Mouse (Mus musculus): ENCODE results near the gene Prelp.

Prelp gene

GRCm38 (mm10) chr1:133934354-133934963 lies 13.2 kb upstream of the Prelp start:
- DNase-seq (ENCODE audit: low spot score in 2 of 2) = no peak

DNA sequence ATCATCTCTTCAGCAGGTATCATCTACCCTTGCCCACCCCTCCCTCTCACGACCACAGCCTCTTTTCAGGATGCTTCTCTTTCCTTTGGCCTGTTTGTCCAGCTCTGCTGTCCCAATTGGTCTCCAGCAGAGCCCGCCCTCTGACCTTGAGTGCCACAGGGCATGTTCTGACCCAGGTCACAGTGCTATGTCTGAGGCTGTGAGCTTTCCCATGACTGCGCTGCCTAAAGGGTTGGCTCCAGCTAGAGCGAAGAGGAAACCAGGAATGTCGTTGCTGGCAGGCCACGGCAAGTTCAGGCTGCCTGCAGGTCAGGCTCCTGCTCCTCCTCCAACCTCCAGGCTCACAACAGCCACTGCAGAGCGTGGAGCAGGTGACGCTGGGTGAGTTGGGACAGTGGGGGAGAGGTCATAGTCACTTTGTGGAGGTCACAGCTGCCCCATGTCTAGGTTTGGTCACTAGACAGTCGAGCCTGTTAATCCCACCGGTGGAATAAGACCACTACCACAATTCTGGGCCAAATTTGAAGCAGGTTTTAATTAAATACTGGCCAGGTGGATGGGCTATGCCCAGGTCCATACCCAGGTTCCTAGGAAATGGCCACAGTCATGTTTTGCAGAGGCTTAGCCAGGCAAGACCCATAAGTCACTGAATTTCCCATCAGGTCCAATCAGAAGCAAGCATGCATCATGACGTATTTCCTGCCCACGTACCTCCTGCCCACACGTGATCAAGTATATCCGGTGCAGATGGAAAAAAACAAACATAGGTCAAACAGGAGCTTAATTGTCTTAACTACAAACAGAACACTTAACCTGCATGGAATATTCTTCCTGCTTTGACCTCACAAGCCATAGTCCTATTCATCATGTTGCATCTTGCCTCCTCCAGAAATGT lies 12.3 kb upstream of the Prelp start:
- no peak for DNase-seq (ENCODE audit: low spot score in 2 of 2)

- no peak for DNase-seq (ENCODE audit: low spot score in 2 of 2)
Observed at GRCm38 (mm10) chr1:133929980-133930379, 8.8 kb upstream of the Prelp start.

GRCm38 (mm10) chr1:133925223-133925622 lies 4.0 kb upstream of the Prelp start:
- DNase-seq (ENCODE audit: low spot score in 2 of 2) = no peak

GRCm38 (mm10) chr1:133924141-133924875 lies 3.1 kb upstream of the Prelp start:
- no peak for DNase-seq (ENCODE audit: low spot score in 2 of 2)

DNA sequence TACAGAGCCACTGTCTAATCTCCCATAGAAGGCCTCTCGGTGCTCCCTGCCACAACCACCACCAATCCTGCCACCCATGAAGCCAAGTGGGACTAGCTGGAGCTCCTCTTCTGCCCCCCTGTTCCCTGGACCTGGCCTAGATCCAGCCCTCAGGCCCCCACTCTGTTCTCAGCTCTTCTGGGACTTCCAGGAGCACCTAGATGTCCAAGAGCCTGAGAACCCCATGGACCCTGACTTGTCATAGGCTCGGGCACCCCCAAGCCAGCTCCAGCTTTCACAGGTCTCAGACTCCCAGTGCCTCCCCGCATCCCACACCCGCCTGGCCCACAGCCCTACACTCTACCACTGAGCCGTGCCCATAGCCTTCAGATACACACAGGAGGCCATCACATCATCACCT lies 1.9 kb upstream of the Prelp start:
- no peak for DNase-seq (ENCODE audit: low spot score in 2 of 2)

DNA sequence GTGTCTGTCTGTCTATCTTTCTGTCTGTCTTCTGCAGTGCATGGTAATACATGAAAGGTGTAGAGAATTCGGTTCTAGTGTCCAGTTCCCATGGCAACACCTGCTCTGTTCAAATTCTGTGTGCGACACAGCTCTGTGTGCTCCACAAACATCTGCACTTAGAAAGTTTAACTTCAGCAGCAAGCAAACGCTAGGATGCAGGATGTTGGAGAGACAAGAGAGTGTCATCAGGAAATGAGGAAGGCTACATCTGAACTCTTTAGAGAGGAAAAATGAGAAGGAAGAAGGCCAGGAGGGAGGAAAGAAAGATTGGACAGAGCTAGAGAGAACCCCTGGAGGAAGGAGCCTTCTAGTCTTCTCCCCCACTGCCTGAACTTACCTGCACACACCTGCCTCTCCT lies 338 bp downstream of the Prelp start:
- DNase-seq (ENCODE audit: low spot score in 2 of 2) = no peak

DNA sequence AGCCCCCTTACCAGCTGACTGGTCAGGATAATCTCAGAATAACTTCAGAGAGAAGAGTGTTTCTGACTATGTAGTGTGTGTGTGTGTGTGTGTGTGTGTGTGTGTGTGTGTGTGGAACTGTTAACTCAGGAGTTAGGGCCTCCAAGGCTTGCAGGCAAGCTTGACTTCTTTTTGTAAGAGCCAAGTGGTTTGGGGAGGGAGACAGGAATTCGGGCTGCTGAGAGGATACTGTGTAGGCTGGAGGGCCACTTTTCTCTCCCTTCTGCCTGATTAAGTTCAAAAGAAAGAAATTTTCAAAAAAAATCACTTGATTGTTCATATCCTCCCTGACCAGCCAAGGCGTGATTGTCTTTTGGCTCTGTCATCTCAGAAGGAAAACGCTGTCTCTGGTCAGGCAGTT lies 813 bp downstream of the Prelp start:
- no peak for DNase-seq (ENCODE audit: low spot score in 2 of 2)

DNA sequence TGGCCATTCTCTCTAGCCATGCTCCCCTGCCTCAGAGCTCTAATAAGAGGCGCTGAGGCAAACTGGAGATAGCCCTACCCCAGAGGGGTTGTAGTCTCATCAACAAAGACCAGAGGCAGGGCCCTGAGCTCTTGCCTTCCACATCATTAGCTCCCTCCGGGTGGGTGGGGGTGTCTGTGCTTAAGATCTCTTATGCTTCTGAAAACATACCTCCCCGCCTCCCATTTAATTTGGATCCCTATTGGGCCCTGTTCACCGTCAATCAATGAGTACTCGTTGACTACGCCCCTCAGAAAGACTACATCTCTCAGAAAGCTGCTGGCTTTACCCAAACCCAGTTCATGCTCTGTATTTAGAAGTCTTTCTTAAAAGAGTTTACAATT lies 3.1 kb downstream of the Prelp start:
- no peak for DNase-seq (ENCODE audit: low spot score in 2 of 2)

GRCm38 (mm10) chr1:133917456-133918087 lies 3.6 kb downstream of the Prelp start:
- no peak for DNase-seq (ENCODE audit: low spot score in 2 of 2)

DNA sequence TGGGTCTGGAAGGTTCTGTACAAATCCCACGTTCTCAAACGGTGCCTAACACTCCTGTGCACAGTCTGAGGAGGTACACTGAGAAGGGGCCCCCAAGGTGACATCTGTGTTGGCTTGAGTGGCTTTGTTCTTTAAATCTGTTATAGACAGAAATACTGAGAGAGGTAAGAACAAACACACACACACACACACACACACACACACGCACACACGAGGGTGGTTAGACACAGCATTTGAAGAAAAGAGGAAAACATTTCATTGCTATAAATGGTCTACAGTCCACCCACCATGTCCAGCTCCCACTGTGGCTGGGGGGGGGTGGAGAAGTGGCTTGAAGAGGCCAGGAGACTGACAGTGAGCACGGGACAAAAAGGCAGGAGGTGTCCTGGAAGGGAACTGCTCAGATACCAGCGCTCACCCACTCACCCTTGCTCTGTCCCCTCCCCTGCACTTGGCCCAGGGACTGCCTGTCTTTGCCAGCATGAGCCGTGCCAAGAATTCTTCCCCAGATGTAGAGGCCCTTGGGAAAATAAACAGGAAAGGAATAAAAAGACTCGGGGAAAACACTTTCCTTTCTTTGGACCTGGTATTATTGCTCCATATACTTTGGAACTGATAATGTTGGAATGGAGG lies 5.4 kb downstream of the Prelp start:
- DNase-seq (ENCODE audit: low spot score in 2 of 2) = no peak

- no peak for DNase-seq (ENCODE audit: low spot score in 2 of 2)
Observed at GRCm38 (mm10) chr1:133915115-133915514, 6.1 kb downstream of the Prelp start.

GRCm38 (mm10) chr1:133913018-133913417 lies 8.2 kb downstream of the Prelp start:
- no peak for DNase-seq (ENCODE audit: low spot score in 2 of 2)

DNA sequence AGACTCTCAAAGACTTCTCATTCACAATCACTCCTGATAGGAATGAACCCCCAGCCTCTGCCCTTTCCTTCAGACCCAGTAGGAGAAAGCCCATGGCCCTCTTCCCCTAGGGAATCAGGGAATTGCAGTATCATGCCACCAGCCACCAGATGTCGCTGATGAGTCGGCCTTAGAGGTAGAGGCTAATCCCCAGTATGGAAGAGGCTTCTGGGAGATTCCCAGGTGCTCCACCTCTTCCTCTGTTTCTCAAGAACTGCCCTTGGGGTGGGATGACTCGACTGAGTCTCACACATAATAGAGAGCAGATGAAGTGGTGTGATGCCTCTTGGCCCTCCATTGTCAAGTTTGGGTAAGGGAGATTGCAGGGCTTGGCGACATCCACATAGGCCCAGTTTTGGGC lies 9.8 kb downstream of the Prelp start:
- no peak for DNase-seq (ENCODE audit: low spot score in 2 of 2)

- no peak for DNase-seq (ENCODE audit: low spot score in 2 of 2)
Observed at GRCm38 (mm10) chr1:133911008-133911407, 10.2 kb downstream of the Prelp start.

DNA sequence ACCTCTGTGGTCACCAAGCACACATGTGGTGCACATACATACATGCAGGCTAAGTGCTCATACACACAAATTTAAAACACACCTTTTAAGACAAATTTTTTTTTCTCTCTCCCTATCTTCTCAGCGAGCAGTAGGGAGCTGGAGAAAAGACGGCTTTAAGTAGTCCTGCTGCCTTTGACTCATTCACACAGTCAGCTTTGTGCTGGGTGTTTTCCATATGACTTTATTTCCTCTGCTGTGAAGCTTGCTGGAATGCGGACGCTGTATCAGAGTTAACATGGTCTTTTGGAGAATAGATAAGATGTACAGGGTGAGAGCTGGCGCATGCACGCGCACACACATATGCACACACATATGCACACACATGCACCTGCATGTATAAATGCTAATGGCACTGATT lies 11.1 kb downstream of the Prelp start:
- DNase-seq (ENCODE audit: low spot score in 2 of 2) = no peak

GRCm38 (mm10) chr1:133908659-133909575 lies 12.3 kb downstream of the Prelp start:
- DNase-seq (ENCODE audit: low spot score in 2 of 2) = no peak

DNA sequence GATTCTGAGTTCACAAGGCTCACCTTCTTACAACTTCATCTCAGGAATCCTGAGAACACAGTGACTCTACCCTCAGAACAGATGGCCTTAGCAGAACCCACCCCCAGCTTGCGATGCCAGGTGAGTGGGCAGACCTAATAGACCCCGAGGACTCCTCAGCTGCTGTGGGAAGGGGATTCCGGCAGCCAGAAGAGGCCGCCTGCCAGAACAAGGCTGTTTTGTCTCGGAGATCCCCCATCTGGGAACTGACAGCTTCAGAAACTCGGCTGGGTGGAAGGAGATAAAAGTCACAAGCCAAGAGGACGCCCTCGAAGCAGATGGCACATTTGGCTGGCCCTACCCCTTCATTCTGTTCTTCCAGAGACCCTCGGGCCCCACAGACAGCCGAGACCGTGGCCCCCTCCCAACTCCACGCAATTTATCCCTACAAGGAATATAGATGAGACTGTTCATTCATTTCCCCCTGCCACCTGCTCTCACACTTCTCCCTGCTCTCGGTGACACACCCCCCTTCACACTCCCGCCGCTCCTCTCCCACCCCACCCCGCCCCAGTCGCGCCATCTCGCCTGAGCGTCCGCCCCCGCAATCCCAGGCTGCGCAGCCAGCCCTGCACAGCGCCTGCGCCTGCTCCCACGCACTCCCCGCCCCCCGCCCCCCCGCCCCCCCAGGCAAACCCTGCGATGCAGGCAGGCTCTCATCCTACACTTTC lies 13.1 kb downstream of the Prelp start, which contains the start of gene Optc:
Gene Optc, minus strand, starts transcription at position 51 of the 710 bp plus-strand sequence.
- no peak for DNase-seq (ENCODE audit: low spot score in 2 of 2)

GRCm38 (mm10) chr1:133906420-133906819 lies 14.8 kb downstream of the Prelp start:
- DNase-seq (ENCODE audit: low spot score in 2 of 2) = no peak

DNA sequence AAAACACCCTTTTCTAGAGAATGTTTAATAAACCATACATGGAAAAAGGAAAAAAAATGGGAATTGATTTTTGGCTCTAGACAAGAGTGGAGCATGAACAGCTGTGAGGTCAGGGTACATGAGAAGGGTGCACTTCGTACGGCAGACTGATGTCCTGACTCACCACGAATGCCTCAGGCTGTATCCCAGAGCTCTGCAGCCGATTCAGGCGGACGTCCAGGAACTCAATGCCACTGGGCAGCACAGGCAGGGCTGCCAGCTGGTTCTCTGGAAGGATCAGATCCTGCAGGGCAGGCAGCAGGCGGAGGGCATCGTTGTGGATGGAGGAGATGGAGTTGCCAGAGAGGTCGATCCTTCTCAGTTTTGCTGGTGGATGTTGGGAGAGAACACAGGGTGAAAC lies 20.4 kb downstream of the Prelp start:
- DNase-seq (ENCODE audit: low spot score in 2 of 2) = no peak
